ENCODE assay signal across 8 mouse cellular contexts in genomic region chr13:18949626-18950200, GRCm38 (mm10). TPM values are rescaled to one million over a fixed set of nuclear protein-coding genes. Genes with fewer than 3 reads are reported as not detected.
DNase-seq lines count a peak whose midpoint lies in the region; ATAC-seq lines count a peak whose summit lies in the region.

No protein-coding gene starts in this region.

- no peak overlapping the region for H3K4me3 ChIP-seq in embryonic facial prominence, embryonic 14.5 days (ENCODE audit: low read depth, low read length)
- H3K4me3 ChIP-seq in kidney, embryonic 15.5 days (replicated peaks) = peak overlapping the region; percentile 75
- peak overlapping the region; percentile 88 for H3K4me3 ChIP-seq in neural tube, embryonic 14.5 days (ENCODE audit: low read depth, low read length)

- H3K9me3 ChIP-seq in embryonic facial prominence, embryonic 14.5 days (ENCODE audit: control insufficient read depth, low read length) = no peaks in the 10 kb centered on the region
- H3K9me3 ChIP-seq in kidney, embryonic 15.5 days (replicated peaks) = no peaks in the 10 kb centered on the region
- H3K9me3 ChIP-seq in neural tube, embryonic 14.5 days (ENCODE audit: control insufficient read depth, low read length) = no peaks in the 10 kb centered on the region

- H3K4me1 ChIP-seq in embryonic facial prominence, embryonic 14.5 days (ENCODE audit: control insufficient read depth, insufficient read depth, low read length) = 0 out of 2 replicates have a peak, but pooled peaks cover 3% of the 10 kb centered on the region
- H3K4me1 ChIP-seq in kidney, embryonic 15.5 days = peaks cover 19% of the 10 kb centered on the region
- peaks cover 7% of the 10 kb centered on the region; the same call in 1 of the 2 replicates for H3K4me1 ChIP-seq in neural tube, embryonic 14.5 days (ENCODE audit: control insufficient read depth, insufficient read depth, low read length)

- ATAC-seq in embryonic facial prominence, embryonic 14.5 days (ENCODE audit: low read depth) = no peak
- peak; percentile 72 for ATAC-seq in kidney, embryonic 15.5 days (replicated peaks; ENCODE audit: low FRiP score)
- no peak for ATAC-seq in neural tube, embryonic 14.5 days (ENCODE audit: low read depth)

- H3K27ac ChIP-seq in embryonic facial prominence, embryonic 14.5 days (replicated peaks; ENCODE audit: low read depth, low read length) = no peak overlapping the region
- H3K27ac ChIP-seq in kidney, embryonic 15.5 days = no peak overlapping the region; the same call in 1 of the 2 replicates
- no peak overlapping the region for H3K27ac ChIP-seq in neural tube, embryonic 14.5 days (ENCODE audit: low read depth, low read length)

- no peaks in the 10 kb centered on the region for H3K36me3 ChIP-seq in embryonic facial prominence, embryonic 14.5 days (ENCODE audit: control insufficient read depth, insufficient read depth, low read length)
- no peaks in the 10 kb centered on the region for H3K36me3 ChIP-seq in kidney, embryonic 15.5 days
- H3K36me3 ChIP-seq in neural tube, embryonic 14.5 days (ENCODE audit: control insufficient read depth, insufficient read depth, low read length) = no peaks in the 10 kb centered on the region

- H3K4me2 ChIP-seq in embryonic facial prominence, embryonic 14.5 days (ENCODE audit: low read depth, low read length) = peak overlapping the region; percentile 98; the same call in 1 of the 2 replicates
- peak overlapping the region; percentile 88 for H3K4me2 ChIP-seq in kidney, embryonic 15.5 days
- H3K4me2 ChIP-seq in neural tube, embryonic 14.5 days (ENCODE audit: low read depth, low read length) = peak overlapping the region; percentile 72

- H3K9ac ChIP-seq in embryonic facial prominence, embryonic 14.5 days (ENCODE audit: low read depth, low read length) = no peak overlapping the region
- H3K9ac ChIP-seq in kidney, embryonic 15.5 days = no peak overlapping the region
- H3K9ac ChIP-seq in neural tube, embryonic 14.5 days (replicated peaks; ENCODE audit: low read depth, low read length) = peak overlapping the region; percentile 5; the same call in 1 of the 2 replicates

- H3K27me3 ChIP-seq in embryonic facial prominence, embryonic 14.5 days (replicated peaks; ENCODE audit: control insufficient read depth, insufficient read depth, low read length) = peaks cover 21% of the 10 kb centered on the region
- H3K27me3 ChIP-seq in kidney, embryonic 15.5 days = peaks cover 21% of the 10 kb centered on the region
- H3K27me3 ChIP-seq in neural tube, embryonic 14.5 days (ENCODE audit: control insufficient read depth, insufficient read depth, low read length) = no peaks in the 10 kb centered on the region

- 44% methylated on average over 11 of the region's 11 CpGs for WGBS in embryonic facial prominence, embryonic 14.5 days
- 36% methylated on average over 11 of the region's 11 CpGs for WGBS in kidney, embryonic 15.5 days
- 63% methylated on average over 11 of the region's 11 CpGs for WGBS in neural tube, embryonic 14.5 days

- DNase-seq in left cerebral cortex, postnatal 4 days = peak; percentile 17
- no peak for DNase-seq in left cerebral cortex, adult 8-10 months (ENCODE audit: low spot score in 2 of 2)
- no peak for DNase-seq in embryonic facial prominence, embryonic 14.5 days (ENCODE audit: low spot score)
- no peak for DNase-seq in frontal cortex, postnatal 36 days (ENCODE audit: low spot score in 2 of 2)
- DNase-seq in gastrocnemius, postnatal 25 days = no peak
- DNase-seq in heart, postnatal 10 days = no peak

- intact Hi-C loops in left cerebral cortex, postnatal 4 days (cut with DNase I) = loop anchor here (10.0 kb wide), 2 partner anchors 155 to 185 kb away; no protein-coding TSS in a partner anchor
- intact Hi-C loops in heart, postnatal 10 days (cut with DNase I) = no loop called here

RNA-seq across cellular contexts. Expression of gene Amph, which starts 1.7 kb away (rescaled TPM):
- 100 to 1,000 TPM; 177 to 184 TPM for total RNA-seq in left cerebral cortex, postnatal 4 days (2021)
- total RNA-seq in left cerebral cortex, adult 8-10 months (2022) = 100 to 1,000 TPM; 180 to 199 (median 188) TPM
- polyA plus RNA-seq in embryonic facial prominence, embryonic 14.5 days (2014; fragmentation: Nextera tagmentation; extraction: Ambion mirVana) = 3.3 and 3.7 TPM in 2 replicates
- polyA plus RNA-seq in kidney, embryonic 15.5 days (2015; fragmentation: Nextera tagmentation; extraction: Ambion mirVana) = 9.9 and 10.9 TPM in 2 replicates
- polyA plus RNA-seq in neural tube, embryonic 14.5 days (2014; fragmentation: Nextera tagmentation; extraction: Ambion mirVana) = 84.2 and 103 TPM in 2 replicates
- under 1 TPM; 0.24 to 0.54 TPM for total RNA-seq in gastrocnemius, postnatal 25 days (2021)
- total RNA-seq in heart, postnatal 10 days (2021) = 1 to 10 TPM; 1.0 to 1.1 TPM

Comparison
In these comparisons a context has a peak if more than half of its experiments do, and no peak if none do; other contexts are left out.
1. RNA of gene Amph, which starts 1.7 kb away (total RNA-seq): 180 to 199 TPM in left cerebral cortex, adult 8-10 months and 177 to 184 TPM in left cerebral cortex, postnatal 4 days; 1.0 to 1.1 TPM in heart, postnatal 10 days and 0.24 to 0.54 TPM in gastrocnemius, postnatal 25 days; every median in the first group is over 10 times any median in the second.
2. Peak in every context shown above with its lines, with median percentiles within 50 percentile points of each other: H3K4me2 ChIP-seq.